Comparison of ENCODE assay signal across 8 mouse cellular contexts in genomic region chr6:134413706-134414531, GRCm38 (mm10). TPM values are rescaled to one million over a fixed set of nuclear protein-coding genes. Genes with fewer than 3 reads are reported as not detected.
DNase-seq lines count a peak whose midpoint lies in the region; ATAC-seq and TF ChIP-seq lines count a peak whose summit lies in the region.

No protein-coding gene starts in this region.

- ATAC-seq in hindbrain, postnatal 0 days: no peak
- ATAC-seq in inflammation-experienced regulatory T-cells, adult 6 months: peak; percentile 98
- ATAC-seq in lung, embryonic 14.5 days (ENCODE audit: insufficient read depth): peak; percentile 62
- no peak for ATAC-seq in hindbrain, embryonic 14.5 days (ENCODE audit: low FRiP score)

- DNase-seq in hindbrain, postnatal 0 days (ENCODE audit: low spot score): no peak
- no peak for DNase-seq in hindbrain, embryonic 10.5 days (ENCODE audit: low spot score)
- DNase-seq in lung, embryonic 14.5 days: peak; percentile 45
- DNase-seq in thymus, postnatal 10 days (ENCODE audit: low spot score in 2 of 2): peak; percentile 43 to 60
- DNase-seq in left cerebral cortex, postnatal 36 days (ENCODE audit: low spot score in 2 of 2): no peak
- DNase-seq in layer of hippocampus, adult 8-10 months (ENCODE audit: low spot score in 2 of 2): no peak
- DNase-seq in hindbrain, embryonic 14.5 days (ENCODE audit: low spot score): no peak

- TF ChIP-seq CTCF in hindbrain, postnatal 0 days (IDR thresholded peaks at IDR 0.05; ENCODE audit: low read depth): 0 out of 2 replicates have a peak, but pooled peaks have one; percentile 1
- 0 out of 2 replicates have a peak, but pooled peaks have one; percentile 3 for TF ChIP-seq CTCF in lung, embryonic 14.5 days (IDR thresholded peaks at IDR 0.05; ENCODE audit: low read depth)

- no peaks in the 10 kb centered on the region for H3K36me3 ChIP-seq in hindbrain, postnatal 0 days (ENCODE audit: insufficient read depth, low read length)
- no peaks in the 10 kb centered on the region for H3K36me3 ChIP-seq in hindbrain, embryonic 10.5 days
- H3K36me3 ChIP-seq in lung, embryonic 14.5 days (ENCODE audit: insufficient read depth): no peaks in the 10 kb centered on the region
- no peaks in the 10 kb centered on the region for H3K36me3 ChIP-seq in hindbrain, embryonic 14.5 days (replicated peaks; ENCODE audit: control insufficient read depth, insufficient read depth)

- H3K27ac ChIP-seq in hindbrain, postnatal 0 days: no peak overlapping the region
- H3K27ac ChIP-seq in hindbrain, embryonic 10.5 days: no peak overlapping the region
- H3K27ac ChIP-seq in lung, embryonic 14.5 days (ENCODE audit: low read depth): no peak overlapping the region
- H3K27ac ChIP-seq in hindbrain, embryonic 14.5 days: no peak overlapping the region

- no peaks in the 10 kb centered on the region for H3K9me3 ChIP-seq in hindbrain, postnatal 0 days (ENCODE audit: low read length)
- H3K9me3 ChIP-seq in hindbrain, embryonic 10.5 days: no peaks in the 10 kb centered on the region
- no peaks in the 10 kb centered on the region for H3K9me3 ChIP-seq in lung, embryonic 14.5 days (ENCODE audit: low read depth, low read length)
- no peaks in the 10 kb centered on the region for H3K9me3 ChIP-seq in hindbrain, embryonic 14.5 days (ENCODE audit: control insufficient read depth, low read length)

- no peak overlapping the region for H3K9ac ChIP-seq in hindbrain, postnatal 0 days (replicated peaks; ENCODE audit: low read length)
- no peak overlapping the region for H3K9ac ChIP-seq in lung, embryonic 14.5 days
- H3K9ac ChIP-seq in hindbrain, embryonic 14.5 days: no peak overlapping the region

- H3K4me3 ChIP-seq in hindbrain, postnatal 0 days (ENCODE audit: low read length): no peak overlapping the region
- no peak overlapping the region for H3K4me3 ChIP-seq in hindbrain, embryonic 10.5 days
- no peak overlapping the region for H3K4me3 ChIP-seq in lung, embryonic 14.5 days (ENCODE audit: low read depth, low read length)
- H3K4me3 ChIP-seq in hindbrain, embryonic 14.5 days (replicated peaks; ENCODE audit: low read length): no peak overlapping the region

- no peak overlapping the region for H3K4me2 ChIP-seq in hindbrain, postnatal 0 days (ENCODE audit: low read depth, low read length)
- peak overlapping the region; percentile 40 for H3K4me2 ChIP-seq in lung, embryonic 14.5 days
- no peak overlapping the region for H3K4me2 ChIP-seq in hindbrain, embryonic 14.5 days (replicated peaks)

- H3K4me1 ChIP-seq in hindbrain, postnatal 0 days (ENCODE audit: insufficient read depth, low read length): no peaks in the 10 kb centered on the region
- H3K4me1 ChIP-seq in hindbrain, embryonic 10.5 days (replicated peaks): peaks cover 5% of the 10 kb centered on the region; the same call in 1 of the 2 replicates
- no peaks in the 10 kb centered on the region for H3K4me1 ChIP-seq in lung, embryonic 14.5 days (ENCODE audit: insufficient read depth)
- H3K4me1 ChIP-seq in hindbrain, embryonic 14.5 days (replicated peaks; ENCODE audit: control insufficient read depth, insufficient read depth, low read length): no peaks in the 10 kb centered on the region

- H3K27me3 ChIP-seq in hindbrain, postnatal 0 days (ENCODE audit: insufficient read depth, low read length): no peaks in the 10 kb centered on the region
- H3K27me3 ChIP-seq in hindbrain, embryonic 10.5 days (ENCODE audit: insufficient read depth, poor library complexity, severe bottlenecking): no peaks in the 10 kb centered on the region
- H3K27me3 ChIP-seq in lung, embryonic 14.5 days (ENCODE audit: insufficient read depth, low read length): no peaks in the 10 kb centered on the region
- H3K27me3 ChIP-seq in hindbrain, embryonic 14.5 days (ENCODE audit: control insufficient read depth, insufficient read depth, low read length): no peaks in the 10 kb centered on the region

- 64% methylated on average over 18 of the region's 18 CpGs for WGBS in hindbrain, postnatal 0 days
- WGBS in hindbrain, embryonic 10.5 days: 66% methylated on average over 18 of the region's 18 CpGs
- 43% methylated on average over 18 of the region's 18 CpGs for WGBS in lung, embryonic 14.5 days
- WGBS in hindbrain, embryonic 14.5 days: 66% methylated on average over 18 of the region's 18 CpGs

- intact Hi-C loops in left cerebral cortex, postnatal 36 days (cut with DNase I): no loop called here

RNA-seq across cellular contexts. Expression of gene Bcl2l14, which starts 17.8 kb away (rescaled TPM):
- 0.14 TPM in 1 of 2 replicates, not detected in the other for total RNA-seq in hindbrain, postnatal 0 days (2014; rRNA removed)
- 0.11 and 0.15 TPM in 2 replicates for polyA plus RNA-seq in hindbrain, postnatal 0 days (2015; fragmentation: Nextera tagmentation; extraction: Ambion mirVana)
- polyA plus RNA-seq in hindbrain, embryonic 10.5 days (2016; fragmentation: Nextera tagmentation; extraction: Ambion mirVana): 0.31 and 0.42 TPM in 2 replicates
- polyA plus RNA-seq in inflammation-experienced regulatory T-cells, adult 6 months (2017; shearing (Covaris generic)): 1 to 10 TPM in 2 of 3 experiments, under 1 TPM in 1; 0.79 to 2.6 (median 1.1) TPM
- 2.8 and 3.6 TPM in 2 replicates for polyA plus RNA-seq in lung, embryonic 14.5 days (2014; fragmentation: Nextera tagmentation; extraction: Ambion mirVana)
- not detected for total RNA-seq in left cerebral cortex, postnatal 36 days (2021)
- total RNA-seq in layer of hippocampus, adult 8-10 months (2022): not detected
- polyA plus RNA-seq in hindbrain, embryonic 14.5 days (2014; fragmentation: Nextera tagmentation; extraction: Ambion mirVana): 0.37 TPM in 1 of 2 replicates, not detected in the other

Comparison
In these comparisons a context has a peak if more than half of its experiments do, and no peak if none do; other contexts are left out.
1. ATAC-seq: peak in inflammation-experienced regulatory T-cells, adult 6 months (single experiment) and lung, embryonic 14.5 days (single experiment); none in hindbrain, postnatal 0 days (single experiment) and hindbrain, embryonic 14.5 days (single experiment).
2. DNase-seq: peak in lung, embryonic 14.5 days (single experiment) and thymus, postnatal 10 days (2 of 2); none in hindbrain, postnatal 0 days (single experiment), hindbrain, embryonic 10.5 days (single experiment), left cerebral cortex, postnatal 36 days (0 of 2), layer of hippocampus, adult 8-10 months (0 of 2) and hindbrain, embryonic 14.5 days (single experiment).